Mouse (Mus musculus) midbrain, embryonic 16.5 days (tissue): Measurements from ENCODE around the gene Rab7b. TPM values are rescaled to one million over a fixed set of nuclear protein-coding genes. Genes with fewer than 3 reads are reported as not detected.

Source experiments
- ATAC-seq: fragments of 200-750 bp; cut with Nextera tagmentation; 2 replicates; pipeline ENCODE4 v1.8.0; 2017; ENCODE audit warnings: moderate TSS enrichment
- H3K27ac ChIP-seq: fragments of 300-500 bp; sonication (generic); 2 replicates; pipeline ENCODE4 v1.5.1; 2014; ENCODE audit warnings: mild to moderate bottlenecking, low read length, mixed read lengths
- H3K27me3 ChIP-seq: fragments of 300-500 bp; sonication (generic); 2 replicates; pipeline ENCODE4 v1.6.1; 2014; ENCODE audit warnings: low read depth, low read length, mixed read lengths; ENCODE audit not compliant: control insufficient read depth, insufficient read depth
- H3K36me3 ChIP-seq: fragments of 300-500 bp; sonication (generic); 2 replicates; pipeline ENCODE4 v1.6.1; 2014; ENCODE audit warnings: mild to moderate bottlenecking, low read length, moderate library complexity, mixed read lengths; ENCODE audit not compliant: control insufficient read depth, insufficient read depth
- H3K4me1 ChIP-seq: fragments of 300-500 bp; sonication (generic); 2 replicates; pipeline ENCODE4 v1.6.1; 2014; ENCODE audit warnings: mild to moderate bottlenecking, low read length, mixed read lengths; ENCODE audit not compliant: control insufficient read depth, insufficient read depth
- H3K4me2 ChIP-seq: fragments of 300-500 bp; sonication (generic); 2 replicates; pipeline ENCODE4 v1.6.1; 2014; ENCODE audit warnings: mild to moderate bottlenecking, low read length, mixed read lengths
- H3K4me3 ChIP-seq: fragments of 300-500 bp; sonication (generic); 2 replicates; pipeline ENCODE4 v1.5.1; 2014; ENCODE audit warnings: low read depth, mild to moderate bottlenecking, low read length, moderate library complexity, mixed read lengths
- H3K9ac ChIP-seq: fragments of 300-500 bp; sonication (generic); 2 replicates; pipeline ENCODE4 v1.6.1; 2014; ENCODE audit warnings: low read depth, low read length, mixed read lengths
- H3K9me3 ChIP-seq: fragments of 300-500 bp; sonication (generic); replicated peaks from 2 replicates; pipeline ENCODE4 v1.6.1; 2014; ENCODE audit warnings: mild to moderate bottlenecking, low read length, mixed read lengths; ENCODE audit not compliant: control insufficient read depth, poor library complexity, severe bottlenecking
- WGBS: fragments of 180-500 bp; shearing (Covaris S2); extraction: QIAGEN DNeasy Blood & Tissue Kit; methylation state at CpG from one replicate; pipeline ENCODE4 v1.1.7; 2014; 5-methylcytosine and 5-hydroxymethylcytosine counted together
- polyA plus RNA-seq: library from polyadenylated mRNA; unstranded; fragments of >200 nt; fragmentation: Nextera tagmentation; extraction: Ambion mirVana; gene quantifications from 2 replicates; pipeline ENCODE4 v1.2.1, GENCODE M21; 2015

The Rab7b gene
- polyA plus RNA-seq, 1 experiment from 2014 or later, result 0.87 TPM

DNA sequence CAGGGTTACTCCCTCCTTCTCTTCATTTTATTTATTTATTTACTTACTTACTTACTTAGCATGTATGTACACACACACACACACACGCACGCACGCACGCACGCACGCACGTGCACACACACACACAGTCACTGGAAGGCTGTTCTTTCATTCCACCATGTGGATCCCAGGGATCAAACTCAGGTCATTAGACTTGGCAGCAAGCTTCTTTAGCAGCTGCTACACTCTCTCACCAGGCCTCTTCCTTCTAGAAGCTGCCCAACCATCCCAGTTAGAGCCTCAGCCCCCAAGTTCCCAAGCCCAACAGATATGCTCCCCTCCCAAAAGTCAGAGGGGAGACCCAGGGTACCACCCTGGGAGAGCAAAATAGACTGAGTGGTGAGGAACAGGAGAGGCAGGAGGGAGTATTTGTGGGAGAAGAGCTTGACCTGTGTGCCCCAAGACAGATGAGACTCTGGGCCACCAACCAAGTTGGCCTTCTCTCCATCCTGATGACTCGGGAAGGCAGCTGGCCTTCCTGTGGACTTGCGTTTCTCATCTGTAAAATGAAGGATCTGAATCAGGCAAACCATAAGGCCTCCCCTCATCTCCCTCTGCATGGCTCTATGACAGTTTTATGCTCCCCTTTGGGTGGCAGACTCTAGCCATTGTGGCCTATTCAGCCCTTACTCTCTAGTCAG, 51.1 kb downstream of the Rab7b start:
- Histone ChIP-seq H3K4me2 (no peak overlapping the region), H3K36me3 (no peaks in the 10 kb centered on the region), H3K4me1 (no peaks in the 10 kb centered on the region), H3K27me3 (no peaks in the 10 kb centered on the region), H3K4me3 (no peak overlapping the region), H3K27ac (no peak overlapping the region), H3K9me3 (no peaks in the 10 kb centered on the region), H3K9ac (no peak overlapping the region)
- ATAC-seq, result no peak
- 95% methylated on average over 9 of the region's 9 CpGs for whole genome bisulfite sequencing

DNA sequence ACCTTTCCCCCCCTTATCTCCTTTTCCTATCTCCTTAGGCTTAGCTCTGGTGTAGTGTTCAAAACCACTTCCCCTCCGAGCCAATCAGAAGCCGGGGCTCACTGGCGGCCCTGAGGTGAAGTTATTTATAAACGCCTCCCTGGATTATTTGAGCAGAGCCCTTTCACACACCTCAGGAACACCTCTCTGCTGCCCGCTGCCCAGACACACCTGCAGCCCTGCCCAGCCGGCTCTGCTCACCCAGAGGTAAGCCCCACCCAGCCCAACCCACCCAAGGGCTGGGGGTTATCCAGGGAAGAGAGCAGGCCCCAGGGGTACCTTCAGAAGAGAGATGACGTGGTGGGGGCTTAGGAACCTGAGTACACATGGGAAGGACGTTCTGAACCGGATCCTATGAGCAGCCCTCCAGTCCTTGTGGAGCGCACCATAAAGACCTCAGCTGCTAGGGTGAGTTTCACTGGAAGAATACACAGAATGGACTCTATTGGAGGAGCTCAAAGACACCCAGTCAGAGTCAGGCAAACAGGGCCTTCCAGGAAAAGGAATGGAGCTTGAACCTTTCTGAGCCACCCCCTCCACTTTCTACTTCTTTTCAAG, 55.5 kb downstream of the Rab7b start, which contains the start of gene Slc26a9:
TSS of gene Slc26a9 (plus strand) at position 155 of the 597 bp plus-strand sequence.
- H3K4me1 ChIP-seq, result no peaks in the 10 kb centered on the region
- no peak within 1 kb of the TSS for H3K9ac ChIP-seq
- no peak within 1 kb of the TSS for H3K4me3 ChIP-seq
- ATAC-seq, result no peak
- H3K9me3 ChIP-seq, result no peaks in the 10 kb centered on the region
- no peak within 1 kb of the TSS for H3K27ac ChIP-seq
- H3K27me3 ChIP-seq, result no peaks in the 10 kb centered on the region
- WGBS, result 76% methylated on average over 10 of the region's 10 CpGs
- H3K36me3 ChIP-seq, result no peaks in the 10 kb centered on the region
- H3K4me2 ChIP-seq, result no peak within 1 kb of the TSS

DNA sequence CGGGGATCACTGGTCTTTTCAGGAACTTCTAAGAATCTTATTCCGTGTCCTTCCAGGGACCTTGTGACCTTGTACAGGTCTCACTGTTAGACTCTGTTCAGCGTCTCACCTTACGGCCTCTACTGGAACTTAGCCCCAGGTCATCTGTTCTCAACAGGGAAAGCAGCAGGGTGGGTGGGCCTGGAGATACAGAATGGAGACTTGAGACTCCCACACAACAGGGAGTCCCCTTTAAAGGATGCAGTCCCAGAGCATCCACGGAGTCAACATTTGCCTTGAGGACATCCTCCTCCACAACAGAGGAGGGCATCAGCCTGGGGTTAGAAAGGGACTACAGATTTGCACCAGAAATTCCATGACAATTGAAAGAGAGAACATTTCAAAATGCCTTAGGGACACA, 56.9 kb downstream of the Rab7b start:
- Histone ChIP-seq H3K4me3 (no peak overlapping the region), H3K4me1 (no peaks in the 10 kb centered on the region), H3K9ac (no peak overlapping the region), H3K27ac (no peak overlapping the region), H3K4me2 (no peak overlapping the region), H3K36me3 (no peaks in the 10 kb centered on the region), H3K9me3 (no peaks in the 10 kb centered on the region), H3K27me3 (no peaks in the 10 kb centered on the region)
- no peak for ATAC-seq
- 70% methylated on average over 5 of the region's 5 CpGs for WGBS

DNA sequence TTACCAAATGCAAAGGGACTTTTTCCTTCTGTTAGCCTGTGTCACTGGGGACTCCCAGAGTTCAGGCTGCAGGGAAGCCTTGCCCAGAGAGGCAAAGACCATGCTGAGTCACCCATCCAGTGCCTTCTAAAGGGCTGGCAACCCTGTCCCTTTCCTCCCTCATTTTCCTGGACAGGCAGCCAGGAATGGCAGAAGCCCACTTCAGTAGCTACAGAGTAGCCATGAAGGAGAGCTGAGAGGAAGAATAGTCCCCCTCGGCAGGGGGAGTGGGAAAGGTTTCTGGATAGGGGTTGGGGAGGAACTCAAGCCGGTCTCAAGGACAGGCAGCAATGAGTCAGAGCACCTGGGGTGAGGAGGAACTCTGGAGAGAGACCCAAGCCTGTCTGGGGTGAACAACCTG, 59.3 kb downstream of the Rab7b start:
- ATAC-seq, result no peak
- WGBS, result 48% methylated on average over 2 of the region's 2 CpGs

DNA sequence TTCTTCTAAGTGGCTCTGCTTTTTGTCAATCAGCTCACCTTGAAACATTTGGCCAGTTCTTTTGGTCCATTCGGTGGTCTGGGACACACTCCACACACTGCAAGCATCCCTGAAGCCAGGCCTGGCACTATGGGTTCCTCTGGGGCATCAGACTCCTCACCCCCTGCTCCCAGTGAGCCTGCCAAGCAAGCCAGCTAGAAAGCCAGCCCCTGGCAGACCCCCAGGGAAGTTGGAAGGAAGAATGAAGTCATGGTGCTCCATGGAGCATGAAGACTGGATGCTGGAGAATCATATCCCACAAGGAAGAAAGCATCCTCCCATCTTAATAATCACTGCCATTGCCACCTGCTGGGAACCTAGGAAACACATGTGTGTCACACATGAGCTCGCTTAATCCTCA, 60.1 kb downstream of the Rab7b start:
- H3K27me3 ChIP-seq, result no peaks in the 10 kb centered on the region
- no peak for ATAC-seq
- no peaks in the 10 kb centered on the region for H3K4me1 ChIP-seq
- WGBS, result 85% methylated on average over 2 of the region's 2 CpGs
- H3K4me2 ChIP-seq, result no peak overlapping the region
- H3K9me3 ChIP-seq, result no peaks in the 10 kb centered on the region
- no peak overlapping the region for H3K4me3 ChIP-seq
- H3K27ac ChIP-seq, result no peak overlapping the region
- H3K9ac ChIP-seq, result no peak overlapping the region
- H3K36me3 ChIP-seq, result no peaks in the 10 kb centered on the region

More for the DNA sequence above, 59.3 kb downstream of the Rab7b start:
- no peak overlapping the region for H3K9ac ChIP-seq
- no peak overlapping the region for H3K4me3 ChIP-seq
- no peak overlapping the region for H3K4me2 ChIP-seq
- no peaks in the 10 kb centered on the region for H3K27me3 ChIP-seq
- H3K27ac ChIP-seq, result no peak overlapping the region
- H3K36me3 ChIP-seq, result no peaks in the 10 kb centered on the region
- H3K4me1 ChIP-seq, result no peaks in the 10 kb centered on the region
- no peaks in the 10 kb centered on the region for H3K9me3 ChIP-seq

DNA sequence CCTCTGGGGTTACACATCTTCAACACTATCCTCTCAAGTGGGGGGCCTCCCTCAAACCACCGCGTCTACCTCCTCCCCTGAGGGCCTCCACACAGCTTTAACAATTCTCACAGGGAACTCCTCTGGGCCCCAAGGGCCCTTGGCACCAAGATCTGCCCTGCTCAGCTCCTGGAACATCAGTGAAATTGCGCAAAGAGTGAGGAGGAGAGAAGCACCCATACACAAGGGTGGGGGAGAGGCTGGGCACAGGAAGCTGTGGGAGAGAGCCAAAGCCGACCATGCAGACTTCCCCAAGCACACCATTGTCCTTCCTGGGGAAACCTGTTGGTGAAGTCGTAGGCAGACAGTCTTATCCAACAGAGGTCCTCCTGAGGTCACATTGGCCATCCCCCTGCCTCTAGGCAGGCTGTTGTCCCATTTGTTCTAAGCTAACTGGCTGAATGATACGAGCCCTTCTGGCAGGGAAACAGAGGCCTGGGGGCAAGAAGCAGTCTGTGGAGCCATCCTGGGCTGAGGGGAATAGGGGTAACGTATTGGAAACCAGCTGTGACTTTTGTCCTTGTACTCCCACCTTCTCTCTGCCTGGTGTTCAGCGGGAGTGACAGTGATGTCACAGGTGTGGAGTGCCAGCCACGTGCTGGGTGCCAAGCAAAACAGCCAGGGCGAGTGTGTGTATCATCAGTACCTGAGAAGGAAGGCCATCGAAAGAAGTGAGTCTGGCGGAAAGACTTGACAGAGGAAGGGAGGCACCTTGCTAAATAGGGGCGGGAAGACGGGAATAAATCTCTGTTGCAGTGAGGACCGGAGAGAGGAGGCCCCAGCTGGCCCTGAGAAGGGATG, 61.4 kb downstream of the Rab7b start:
- no peaks in the 10 kb centered on the region for H3K4me1 ChIP-seq
- ATAC-seq, result no peak
- WGBS, result 82% methylated on average over 15 of the region's 15 CpGs
- H3K4me3 ChIP-seq, result no peak overlapping the region
- no peak overlapping the region for H3K4me2 ChIP-seq
- H3K27me3 ChIP-seq, result no peaks in the 10 kb centered on the region
- H3K9me3 ChIP-seq, result no peaks in the 10 kb centered on the region
- no peaks in the 10 kb centered on the region for H3K36me3 ChIP-seq
- H3K27ac ChIP-seq, result no peak overlapping the region
- H3K9ac ChIP-seq, result no peak overlapping the region

DNA sequence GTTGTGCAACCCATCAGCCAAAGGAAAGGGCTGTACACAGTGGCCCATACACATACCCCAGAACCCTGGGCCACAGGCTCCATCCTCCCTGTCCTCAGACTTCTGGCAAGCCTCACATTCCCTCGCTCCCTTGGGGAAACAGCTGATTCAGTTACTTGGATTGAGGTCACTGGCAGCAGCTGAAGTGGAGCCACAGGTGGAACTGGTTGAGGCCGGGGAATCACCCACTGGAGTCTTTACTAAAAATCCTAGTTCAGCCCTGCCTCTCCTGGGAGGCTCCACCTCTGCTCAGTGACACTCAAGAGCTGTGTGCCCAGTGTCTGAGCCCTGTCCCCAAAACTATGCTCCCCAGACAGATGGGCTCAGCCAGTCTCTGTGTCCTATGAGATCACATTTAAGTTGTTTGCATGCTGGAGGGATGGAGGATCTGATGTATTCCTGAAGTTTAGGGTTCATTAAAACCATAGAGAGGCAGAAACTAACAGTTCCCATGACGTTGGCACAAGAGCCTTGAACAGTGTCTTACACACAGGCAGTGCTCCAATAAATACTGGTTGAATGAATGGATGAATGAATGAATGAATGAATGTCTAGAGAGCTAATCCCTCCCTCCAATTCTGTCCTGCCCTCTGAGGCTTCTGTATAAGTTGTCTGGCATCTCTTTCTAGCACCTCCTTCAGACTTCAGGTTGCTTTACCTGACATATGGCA, 62.8 kb downstream of the Rab7b start:
- Histone ChIP-seq H3K9ac (no peak overlapping the region), H3K4me1 (no peaks in the 10 kb centered on the region), H3K27me3 (no peaks in the 10 kb centered on the region), H3K4me2 (no peak overlapping the region), H3K9me3 (no peaks in the 10 kb centered on the region), H3K36me3 (no peaks in the 10 kb centered on the region), H3K27ac (no peak overlapping the region), H3K4me3 (no peak overlapping the region)
- ATAC-seq, result no peak
- WGBS, result 78% methylated on average over 3 of the region's 3 CpGs

DNA sequence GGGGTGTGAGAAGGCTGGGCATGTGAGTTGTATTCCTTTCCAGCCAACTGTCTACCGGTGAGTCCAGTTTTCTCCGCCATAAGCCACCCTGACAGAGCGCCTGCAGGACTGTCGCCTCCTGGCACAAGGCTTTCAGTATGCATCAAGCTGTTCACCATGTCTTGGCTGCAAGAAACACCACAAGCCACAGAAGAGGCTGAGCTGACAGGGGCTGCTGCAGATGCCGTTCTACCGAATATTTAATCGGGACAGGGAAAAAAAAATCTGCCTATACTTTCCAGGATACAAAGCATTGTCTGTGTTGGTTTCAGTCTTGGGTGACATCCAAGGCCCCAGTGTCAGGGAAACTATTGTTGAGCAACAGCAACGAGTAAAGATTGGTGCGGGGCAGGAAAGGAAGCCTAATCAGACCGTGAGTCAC, 63.4 kb downstream of the Rab7b start:
- H3K4me2 ChIP-seq, result no peak overlapping the region
- no peak overlapping the region for H3K9ac ChIP-seq
- WGBS, result 56% methylated on average over 10 of the region's 10 CpGs
- no peak overlapping the region for H3K27ac ChIP-seq
- no peaks in the 10 kb centered on the region for H3K4me1 ChIP-seq
- no peaks in the 10 kb centered on the region for H3K9me3 ChIP-seq
- no peaks in the 10 kb centered on the region for H3K36me3 ChIP-seq
- no peaks in the 10 kb centered on the region for H3K27me3 ChIP-seq
- no peak for ATAC-seq
- no peak overlapping the region for H3K4me3 ChIP-seq
